Mouse (Mus musculus) embryonic fibroblast, embryonic 13.5 days (primary cell): ENCODE measurements around the gene Commd2.

ENCODE experiments used
- CTCF ChIP-seq: IDR thresholded peaks from 2 replicates; pipeline ENCODE4 v1.5.1; 2011; ENCODE audit warnings: mild to moderate bottlenecking, control low read depth, low read length, moderate library complexity, borderline replicate concordance; ENCODE audit not compliant: insufficient read depth
- POLR2A ChIP-seq: IDR thresholded peaks from 2 replicates; pipeline ENCODE4 v1.6.1; 2011; ENCODE audit warnings: low read depth, mild to moderate bottlenecking, control low read depth, low read length, moderate library complexity

DNA sequence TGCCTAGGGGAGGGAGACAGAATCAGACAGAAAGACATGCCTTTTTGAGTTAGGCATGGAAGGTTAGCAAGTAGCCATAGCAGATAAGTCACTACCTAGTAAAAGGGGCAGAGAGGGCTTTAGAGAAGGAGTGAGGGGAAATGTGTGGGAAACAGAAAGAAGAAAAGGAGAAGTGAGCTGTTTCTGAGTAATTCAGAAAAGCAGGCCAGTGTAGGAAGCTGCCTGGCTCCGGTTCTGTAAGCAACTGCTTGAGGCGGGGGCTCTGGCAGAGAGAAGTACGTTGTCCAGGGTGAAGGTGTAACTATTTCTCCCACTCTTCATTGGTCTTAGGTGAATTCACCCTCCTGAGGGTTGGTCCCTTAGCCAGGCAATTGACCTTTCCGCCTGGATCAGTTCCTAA, 44.7 kb upstream of the Commd2 start:
- TF ChIP-seq CTCF: no peak
- no peak for TF ChIP-seq POLR2A
